Comparison of ENCODE assay signal across 26 mouse cellular contexts in genomic region chr8:46648421-46648820, GRCm38 (mm10). TPM values are rescaled to one million over a fixed set of nuclear protein-coding genes. Genes with fewer than 3 reads are reported as not detected.
DNase-seq lines count a peak whose midpoint lies in the region; ATAC-seq and TF ChIP-seq lines count a peak whose summit lies in the region.
"Had no signal": no experiment of that assay in that cellular context is flagged by ENCODE, and none has a peak within 500 bp of the region (broad histone marks: within the 10 kb centered on the region; RNA-seq: fewer than 3 reads in every experiment).

No protein-coding gene starts in this region.

- intact Hi-C loops in gastrocnemius, postnatal 36 days (cut with DNase I): no loop called here

- ATAC-seq in kidney, embryonic 15.5 days (replicated peaks; ENCODE audit: low FRiP score): no peak
- ATAC-seq: activated CD4-positive, CD25-positive, alpha-beta regulatory T cell, adult 4 months; CD4-positive, CD25-positive, alpha-beta regulatory T cell, adult 4 months; forebrain, embryonic 14.5 days; hindbrain, postnatal 0 days; Patski had no signal

- 0 out of 2 replicates have a peak, but pooled peaks cover 2% of the 10 kb centered on the region for H3K4me1 ChIP-seq in kidney, adult 2 months (ENCODE audit: control insufficient read depth, insufficient read depth, low read length)
- H3K4me1 ChIP-seq in kidney, embryonic 15.5 days: 0 out of 2 replicates have a peak, but pooled peaks cover 4% of the 10 kb centered on the region
- H3K4me1 ChIP-seq: embryonic facial prominence, embryonic 15.5 days; forebrain, embryonic 10.5 days; heart, embryonic 10.5 days; hindbrain, embryonic 13.5 days had no signal

- peak; percentile 81 for DNase-seq in kidney, adult 2 months
- no peak for DNase-seq in kidney, adult 18-20 months
- DNase-seq in kidney, postnatal 25 days: peak; percentile 19 to 48
- peak; percentile 51 for DNase-seq in lung, postnatal 25 days (ENCODE audit: low spot score)
- DNase-seq in lung, postnatal 14 days: no peak
- peak; percentile 63 for DNase-seq in lung, postnatal 36 days
- no peak for DNase-seq in gastrocnemius, postnatal 36 days
- DNase-seq: adrenal gland, postnatal 36 days; B cell, adult 2 months; cerebellum, adult 8-10 months; embryo, embryonic 11 days; gastrocnemius, adult 2 months; gastrocnemius, postnatal 25 days; heart, adult 11 months; heart, postnatal 14 days had no signal

- no peak overlapping the region for H3K9ac ChIP-seq in kidney, embryonic 15.5 days
- H3K9ac ChIP-seq: embryonic facial prominence, embryonic 15.5 days; hindbrain, embryonic 13.5 days had no signal

- no peak for TF ChIP-seq CTCF in kidney, adult 2 months (conservative IDR thresholded peaks at IDR 0.05; ENCODE audit: insufficient read depth, insufficient read length, low read depth, low read length)

- no peak overlapping the region for H3K4me3 ChIP-seq in kidney, adult 2 months (ENCODE audit: insufficient read depth, low read depth, low read length)
- H3K4me3 ChIP-seq in kidney, embryonic 15.5 days (replicated peaks): no peak overlapping the region
- H3K4me3 ChIP-seq: embryonic facial prominence, embryonic 15.5 days; erythroblast, embryonic 14.5 days; forebrain, embryonic 10.5 days; gastrocnemius, adult 2 months; heart, embryonic 10.5 days; hindbrain, embryonic 13.5 days had no signal

- no peaks in the 10 kb centered on the region for H3K9me3 ChIP-seq in kidney, embryonic 15.5 days (replicated peaks)
- H3K9me3 ChIP-seq: embryonic facial prominence, embryonic 15.5 days; forebrain, embryonic 10.5 days; heart, embryonic 10.5 days; hindbrain, embryonic 13.5 days had no signal

- no peak for TF ChIP-seq POLR2A in kidney, adult 2 months (IDR thresholded peaks at IDR 0.05; ENCODE audit: low read depth, low read length)

- H3K27ac ChIP-seq in kidney, adult 2 months (ENCODE audit: insufficient read depth, low read depth, low read length): 0 out of 2 replicates have a peak overlapping the region, but pooled peaks have one; percentile 69
- no peak overlapping the region for H3K27ac ChIP-seq in kidney, embryonic 15.5 days
- H3K27ac ChIP-seq: embryonic facial prominence, embryonic 15.5 days; forebrain, embryonic 10.5 days; gastrocnemius, adult 2 months; heart, embryonic 10.5 days; hindbrain, embryonic 13.5 days; hindbrain, postnatal 0 days had no signal

- no peak overlapping the region for H3K4me2 ChIP-seq in kidney, embryonic 15.5 days
- H3K4me2 ChIP-seq: embryonic facial prominence, embryonic 15.5 days; hindbrain, embryonic 13.5 days had no signal

- H3K27me3 ChIP-seq in kidney, adult 2 months (replicated peaks; ENCODE audit: control insufficient read depth, insufficient read depth, low read length): no peaks in the 10 kb centered on the region
- no peaks in the 10 kb centered on the region for H3K27me3 ChIP-seq in kidney, embryonic 15.5 days
- H3K27me3 ChIP-seq: embryonic facial prominence, embryonic 15.5 days; hindbrain, embryonic 13.5 days; Patski had no signal

- 52% methylated on average over 4 of the region's 4 CpGs for WGBS in kidney, adult 2 months
- 74% methylated on average over 4 of the region's 4 CpGs for WGBS in kidney, embryonic 15.5 days

- no peaks in the 10 kb centered on the region for H3K36me3 ChIP-seq in kidney, adult 2 months (ENCODE audit: control insufficient read depth, insufficient read depth, low read length)
- H3K36me3 ChIP-seq in kidney, embryonic 15.5 days: no peaks in the 10 kb centered on the region
- H3K36me3 ChIP-seq: embryonic facial prominence, embryonic 15.5 days; forebrain, embryonic 10.5 days; heart, embryonic 10.5 days had no signal

RNA-seq across cellular contexts. Expression of gene Casp3, which starts 31.3 kb away (rescaled TPM):
- 7.1 and 9.2 TPM in 2 replicates for polyA plus RNA-seq in kidney, adult 2 months (2012; rRNA removed)
- polyA plus RNA-seq in kidney, embryonic 15.5 days (2015; fragmentation: Nextera tagmentation; extraction: Ambion mirVana): 80.9 and 82.5 TPM in 2 replicates
- total RNA-seq in gastrocnemius, postnatal 36 days (2021): 1 to 10 TPM; 2.4 to 3.0 TPM

RNA-seq across cellular contexts. Expression of gene Primpol, which starts 31.4 kb away (rescaled TPM):
- polyA plus RNA-seq in kidney, adult 2 months (2012; rRNA removed): 1.1 and 1.4 TPM in 2 replicates
- polyA plus RNA-seq in kidney, embryonic 15.5 days (2015; fragmentation: Nextera tagmentation; extraction: Ambion mirVana): 14.6 and 15.5 TPM in 2 replicates
- total RNA-seq in gastrocnemius, postnatal 36 days (2021): 1 to 10 TPM in 1 of 2 experiments, under 1 TPM in 1; 0.99 to 1.6 TPM

Comparison
In these comparisons a context has a peak if more than half of its experiments do, and no peak if none do; other contexts are left out.
1. DNase-seq: peak in kidney, adult 2 months (single experiment), kidney, postnatal 25 days (2 of 2), lung, postnatal 25 days (single experiment) and lung, postnatal 36 days (single experiment); none in kidney, adult 18-20 months (single experiment), lung, postnatal 14 days (single experiment) and gastrocnemius, postnatal 36 days (0 of 2).